Mouse (Mus musculus) G1E (cell line): ENCODE data around the gene Gosr1. TPM values are rescaled to one million over a fixed set of nuclear protein-coding genes. Genes with fewer than 3 reads are reported as not detected.

Experiments used
- ATAC-seq: 2 replicates; pipeline ENCODE4 v1.8.0; 2016; ENCODE audit warnings: mild to moderate bottlenecking; ENCODE audit not compliant: insufficient number of reproducible peaks, poor library complexity, low FRiP score, severe bottlenecking; ENCODE audit errors: extremely low read depth
- DNase-seq: peaks from one replicate; pipeline ENCODE4 v3.0.0; 2012; ENCODE audit warnings: low spot score
- H3K27me3 ChIP-seq: 2 replicates; pipeline ENCODE4 v1.6.1; 2012; ENCODE audit warnings: mild to moderate bottlenecking, low read length, inconsistent platforms; ENCODE audit not compliant: insufficient read depth
- H3K36me3 ChIP-seq: replicated peaks from 2 replicates; pipeline ENCODE3; 2012; ENCODE audit warnings: mild to moderate bottlenecking, inconsistent platforms
- H3K4me1 ChIP-seq: 2 replicates; pipeline ENCODE4 v1.6.1; 2012; ENCODE audit warnings: low read depth, low read length, inconsistent platforms, mixed read lengths; ENCODE audit not compliant: insufficient read depth
- H3K4me3 ChIP-seq: 2 replicates; pipeline ENCODE4 v1.5.1; 2012; ENCODE audit warnings: low read depth, mild to moderate bottlenecking, inconsistent platforms, low read length, moderate library complexity, mixed read lengths
- H3K9me3 ChIP-seq: replicated peaks from 2 replicates; pipeline ENCODE4 v1.6.1; 2012; ENCODE audit warnings: inconsistent platforms
- CTCF ChIP-seq: IDR thresholded peaks from 2 replicates; pipeline ENCODE4 v1.5.1; 2012; ENCODE audit warnings: low read depth, low read length, inconsistent platforms, mixed read lengths
- GATA1 ChIP-seq: IDR thresholded peaks from 2 replicates; pipeline ENCODE4 v1.6.1; 2012; ENCODE audit warnings: borderline replicate concordance, low read length, inconsistent platforms, mixed read lengths
- GATA2 ChIP-seq: IDR thresholded peaks from 2 replicates; pipeline ENCODE4 v1.6.1; 2012; ENCODE audit warnings: low read depth, low read length, inconsistent platforms, borderline replicate concordance
- POLR2AphosphoS5 ChIP-seq: IDR thresholded peaks from 2 replicates; pipeline ENCODE4 v1.6.1; 2012; ENCODE audit warnings: low read depth, low read length, inconsistent platforms; ENCODE audit not compliant: insufficient replicate concordance
- TAL1 ChIP-seq: conservative IDR thresholded peaks from 2 replicates; pipeline ENCODE4 v1.6.1; 2012; ENCODE audit warnings: low read depth, low read length, inconsistent platforms, mixed read lengths
- polyA plus RNA-seq: library from polyadenylated mRNA; stranded (reverse); fragments of >175 nt; gene quantifications from 2 replicates; pipeline ENCODE4 v1.2.3, GENCODE M21; 2012
- total RNA-seq, 2 experiments: library from RNA; stranded (forward) in 1 of 2; stranded (reverse) in 1 of 2; fragments of 200-1000 nt in 1 of 2; fragments of >200 nt in 1 of 2; fragmentation: Nextera tagmentation in 1 of 2; gene quantifications; 2 replicates each; pipeline ENCODE4 v1.2.3; 2014 to 2017

The Gosr1 gene
- total and polyA plus RNA-seq, 3 experiments, result 2.7 to 52.7 (median 39.0) TPM

DNA sequence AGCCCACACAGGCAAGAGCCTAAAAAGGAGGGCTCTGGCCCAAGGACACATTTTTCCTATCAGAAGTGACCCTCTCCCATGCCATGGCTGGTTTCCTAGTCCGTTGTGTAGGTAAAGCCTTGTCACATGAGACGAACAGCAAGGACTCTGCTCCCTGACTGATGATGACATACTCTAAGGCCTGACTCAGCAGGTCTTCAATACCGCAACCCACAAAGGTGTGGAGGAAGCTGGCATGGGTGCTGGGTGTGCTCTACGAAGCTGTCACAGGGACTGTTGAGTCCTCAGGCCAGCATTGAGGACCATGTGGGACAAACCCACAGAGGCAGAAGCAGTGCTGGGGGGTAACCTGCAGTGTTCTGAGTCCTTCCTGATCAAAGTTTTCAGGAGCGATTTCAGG is 7.2 kb upstream of the Gosr1 start:
- Histone ChIP-seq H3K27me3 (peaks cover 24% of the 10 kb centered on the region), H3K4me3 (no peak overlapping the region), H3K9me3 (no peaks in the 10 kb centered on the region), H3K4me1 (peaks cover 12% of the 10 kb centered on the region), H3K36me3 (peaks cover 5% of the 10 kb centered on the region)
- no peak for ATAC-seq
- no peak for DNase-seq
- TF ChIP-seq GATA1, result no peak
- TF ChIP-seq POLR2AphosphoS5, result no peak
- TF ChIP-seq GATA2, result no peak
- no peak for TF ChIP-seq TAL1
- no peak for TF ChIP-seq CTCF

DNA sequence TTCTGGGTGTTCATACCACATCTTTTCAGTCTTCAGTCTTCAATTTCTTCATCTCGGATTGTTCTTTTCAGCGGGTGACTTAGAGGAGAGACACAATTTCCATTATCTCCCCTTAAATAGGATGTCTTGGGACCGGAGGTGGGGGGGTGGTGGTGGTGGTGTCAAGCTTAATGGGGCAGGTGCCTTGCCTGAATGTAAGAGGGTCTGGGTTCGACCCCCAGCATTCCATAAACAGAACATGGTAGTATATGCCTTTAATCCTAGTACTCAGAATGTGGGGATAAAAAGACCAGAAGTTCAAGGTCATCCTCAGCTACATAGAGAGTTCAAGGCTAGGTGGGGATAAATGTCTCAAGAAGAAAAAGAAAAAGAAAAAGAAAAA is 353 bp upstream of the Gosr1 start:
- H3K9me3 ChIP-seq, result no peaks in the 10 kb centered on the region
- no peak for ATAC-seq
- DNase-seq, result no peak
- TF ChIP-seq CTCF (no peak), GATA2 (no peak)
- peaks cover 13% of the 10 kb centered on the region; the same call in 1 of the 2 replicates for H3K4me1 ChIP-seq
- H3K36me3 ChIP-seq, result peaks cover 23% of the 10 kb centered on the region
- H3K27me3 ChIP-seq, result peaks cover 23% of the 10 kb centered on the region
- peak overlapping the region; percentile 89 for H3K4me3 ChIP-seq

DNA sequence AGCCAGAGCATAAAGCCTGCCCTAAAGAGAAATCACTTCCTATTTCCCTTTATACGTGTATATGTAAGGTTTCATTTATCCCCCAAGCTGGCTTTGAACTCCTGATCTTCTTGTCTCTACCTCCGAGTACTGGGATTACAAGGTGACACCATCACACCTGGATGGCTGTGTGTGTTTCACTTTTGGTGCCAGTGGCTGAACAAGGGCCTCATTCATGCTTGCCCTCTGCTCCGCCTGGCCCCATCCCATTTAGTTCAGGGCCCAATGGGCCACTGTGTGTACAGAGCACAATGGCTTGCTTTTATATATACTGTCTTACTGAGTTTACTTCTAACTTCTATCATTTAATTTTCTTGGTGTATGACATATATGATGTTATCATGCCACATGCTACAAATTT is 11.1 kb downstream of the Gosr1 start:
- peaks cover 93% of the 10 kb centered on the region for H3K36me3 ChIP-seq
- peaks cover 5% of the 10 kb centered on the region; the same call in 1 of the 2 replicates for H3K4me1 ChIP-seq
- no peaks in the 10 kb centered on the region for H3K9me3 ChIP-seq
- DNase-seq (no peak), ATAC-seq (no peak)
- H3K27me3 ChIP-seq, result no peaks in the 10 kb centered on the region
- no peak overlapping the region for H3K4me3 ChIP-seq
- TF ChIP-seq POLR2AphosphoS5 (no peak), CTCF (no peak), TAL1 (no peak), GATA2 (no peak), GATA1 (no peak)

DNA sequence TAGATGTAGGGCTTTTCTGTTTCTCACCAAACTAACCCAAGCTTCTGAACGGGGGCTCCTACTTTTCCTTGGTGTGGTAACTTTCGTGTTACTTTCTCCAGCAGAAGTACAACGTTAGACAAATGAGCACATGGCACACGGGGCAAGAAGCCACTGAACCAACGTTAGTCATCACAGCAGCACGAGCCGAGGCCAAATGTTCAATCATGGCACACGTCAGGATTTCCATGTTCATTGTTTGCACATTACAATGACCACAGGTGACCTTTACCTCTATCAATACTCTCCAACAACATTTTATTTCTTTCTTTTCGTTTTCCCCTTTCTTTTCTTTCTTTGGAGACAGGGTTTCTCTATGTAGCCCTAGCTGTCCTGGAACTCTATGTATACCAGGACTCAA is 14.6 kb downstream of the Gosr1 start:
- DNase-seq (no peak), ATAC-seq (no peak)
- Histone ChIP-seq H3K36me3 (peaks cover 93% of the 10 kb centered on the region), H3K9me3 (no peaks in the 10 kb centered on the region), H3K4me3 (no peak overlapping the region), H3K27me3 (no peaks in the 10 kb centered on the region), H3K4me1 (no peaks in the 10 kb centered on the region)
- TF ChIP-seq GATA1, result no peak
- no peak for TF ChIP-seq CTCF
- no peak for TF ChIP-seq TAL1
- no peak for TF ChIP-seq POLR2AphosphoS5
- TF ChIP-seq GATA2, result no peak

DNA sequence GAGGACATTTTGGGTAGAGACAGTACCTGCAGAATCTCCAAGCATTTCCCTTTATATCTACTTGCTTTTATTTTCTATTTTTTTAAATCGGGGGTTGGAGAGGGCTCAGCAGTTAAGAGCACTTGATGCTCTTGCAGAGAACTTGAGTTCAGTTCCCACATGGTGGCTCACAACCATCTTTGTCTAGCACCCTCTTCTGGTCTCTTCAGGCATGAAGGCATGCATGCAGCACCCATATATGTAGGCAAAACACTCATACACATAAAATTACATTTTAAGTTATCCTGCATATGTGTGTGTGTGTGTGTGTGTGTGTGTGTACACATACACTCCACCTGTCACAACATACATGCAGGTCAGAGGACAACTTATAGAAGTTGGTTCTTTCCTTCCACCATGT is 17.5 kb downstream of the Gosr1 start:
- TF ChIP-seq TAL1 (no peak), GATA1 (no peak), POLR2AphosphoS5 (no peak), GATA2 (no peak), CTCF (no peak)
- no peak for ATAC-seq
- H3K4me3 ChIP-seq, result no peak overlapping the region
- H3K27me3 ChIP-seq, result no peaks in the 10 kb centered on the region
- no peaks in the 10 kb centered on the region for H3K4me1 ChIP-seq
- DNase-seq, result no peak
- H3K36me3 ChIP-seq, result peaks cover 92% of the 10 kb centered on the region
- H3K9me3 ChIP-seq, result no peaks in the 10 kb centered on the region

DNA sequence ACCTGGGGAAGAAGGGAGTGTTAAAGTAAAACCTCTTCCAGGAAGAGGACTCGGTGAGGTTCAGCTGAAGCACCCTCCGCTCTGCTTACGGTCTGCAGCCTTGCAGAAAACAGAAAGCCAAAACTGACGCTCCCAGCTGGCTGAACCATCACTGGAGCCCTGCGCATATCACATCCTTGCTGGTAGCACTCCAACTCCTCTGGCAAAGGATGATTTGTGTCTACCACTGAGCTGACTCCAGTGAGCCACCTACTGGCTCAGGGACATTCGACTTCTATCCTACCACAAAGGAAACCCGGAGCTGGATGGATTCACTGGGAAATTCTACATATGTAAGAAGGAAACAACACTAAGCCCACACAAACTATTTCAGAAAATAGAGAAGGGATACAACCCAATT is 18.8 kb downstream of the Gosr1 start:
- DNase-seq, result no peak
- no peak for ATAC-seq
- H3K36me3 ChIP-seq, result peaks cover 90% of the 10 kb centered on the region
- no peak for TF ChIP-seq GATA1
- TF ChIP-seq POLR2AphosphoS5, result no peak
- TF ChIP-seq GATA2, result no peak
- TF ChIP-seq CTCF, result no peak
- TF ChIP-seq TAL1, result no peak
- H3K4me1 ChIP-seq, result no peaks in the 10 kb centered on the region
- H3K9me3 ChIP-seq, result no peaks in the 10 kb centered on the region
- H3K27me3 ChIP-seq, result no peaks in the 10 kb centered on the region
- no peak overlapping the region for H3K4me3 ChIP-seq

DNA sequence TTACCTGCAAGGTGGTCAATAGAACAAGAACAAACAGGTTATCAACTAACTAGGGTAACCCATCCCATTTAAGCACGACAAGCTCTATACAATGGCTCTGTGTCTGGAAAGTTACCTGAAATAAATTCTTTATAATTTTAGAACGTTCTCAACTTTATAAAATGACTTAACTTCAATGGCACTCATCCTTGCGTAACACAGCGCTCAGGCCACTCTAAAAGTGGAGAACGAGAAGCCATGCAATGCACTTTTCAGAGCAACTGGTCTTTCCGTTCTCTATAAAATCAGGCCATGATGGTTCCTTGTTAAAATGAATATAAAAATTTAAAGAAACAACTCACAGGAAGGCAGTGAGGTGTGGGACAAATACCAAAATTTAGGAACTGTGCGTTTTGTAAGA is 20.9 kb downstream of the Gosr1 start:
- TF ChIP-seq GATA2 (no peak), POLR2AphosphoS5 (no peak), CTCF (no peak), GATA1 (no peak), TAL1 (no peak)
- no peaks in the 10 kb centered on the region for H3K4me1 ChIP-seq
- no peaks in the 10 kb centered on the region for H3K9me3 ChIP-seq
- no peak overlapping the region for H3K4me3 ChIP-seq
- DNase-seq (no peak), ATAC-seq (no peak)
- no peaks in the 10 kb centered on the region for H3K27me3 ChIP-seq
- H3K36me3 ChIP-seq, result peaks cover 85% of the 10 kb centered on the region
